In genomic region chr3:109153410-109153809, GRCm38 (mm10) we compare ENCODE assay signal across 23 mouse cellular contexts. TPM values are rescaled to one million over a fixed set of nuclear protein-coding genes. Genes with fewer than 3 reads are reported as not detected.
DNase-seq lines count a peak whose midpoint lies in the region; ATAC-seq lines count a peak whose summit lies in the region.
"Had no signal": no experiment of that assay in that cellular context is flagged by ENCODE, and none has a peak within 500 bp of the region (broad histone marks: within the 10 kb centered on the region; RNA-seq: fewer than 3 reads in every experiment).

No protein-coding gene starts in this region.

- H3K27ac ChIP-seq in forebrain, embryonic 16.5 days (ENCODE audit: low read length): no peak overlapping the region
- H3K27ac ChIP-seq: hindbrain, embryonic 10.5 days; hindbrain, embryonic 13.5 days; intestine, embryonic 15.5 days had no signal

- no peaks in the 10 kb centered on the region for H3K27me3 ChIP-seq in forebrain, embryonic 16.5 days (replicated peaks; ENCODE audit: control insufficient read depth, insufficient read depth, low read length)
- H3K27me3 ChIP-seq: CH12.LX; hindbrain, embryonic 13.5 days; intestine, embryonic 15.5 days; Patski had no signal

- no peak overlapping the region for H3K4me3 ChIP-seq in forebrain, embryonic 16.5 days (replicated peaks; ENCODE audit: low read length)
- H3K4me3 ChIP-seq: hindbrain, embryonic 10.5 days; hindbrain, embryonic 13.5 days; intestine, embryonic 15.5 days had no signal

- no peak overlapping the region for H3K9ac ChIP-seq in forebrain, embryonic 16.5 days (replicated peaks; ENCODE audit: low read depth, low read length)
- H3K9ac ChIP-seq: hindbrain, embryonic 13.5 days; intestine, embryonic 15.5 days had no signal

- DNase-seq in heart, adult 11 months: peak; percentile 24
- no peak for DNase-seq in heart, postnatal 25 days (ENCODE audit: low spot score)
- no peak for DNase-seq in cerebellum, adult 18-20 months
- DNase-seq: adrenal gland, adult 2 months; adrenal gland, postnatal 14 days; B cell, adult 2 months; cerebellum, adult 11-12 months; cerebellum, adult 9-10 months; cerebellum, postnatal 14 days; gastrocnemius, postnatal 25 days; heart, postnatal 36 days had no signal

- WGBS in forebrain, embryonic 16.5 days: 95% methylated on average over 6 of the region's 6 CpGs

- H3K36me3 ChIP-seq in forebrain, embryonic 16.5 days (ENCODE audit: control insufficient read depth, insufficient read depth): no peaks in the 10 kb centered on the region
- H3K36me3 ChIP-seq: G1E; hindbrain, embryonic 13.5 days; intestine, embryonic 15.5 days had no signal

- H3K4me1 ChIP-seq in forebrain, embryonic 16.5 days (replicated peaks; ENCODE audit: control insufficient read depth, insufficient read depth, low read length): 0 out of 2 replicates have a peak, but pooled peaks cover 3% of the 10 kb centered on the region
- H3K4me1 ChIP-seq: hindbrain, embryonic 10.5 days; hindbrain, embryonic 13.5 days; intestine, embryonic 15.5 days had no signal

- no peaks in the 10 kb centered on the region for H3K9me3 ChIP-seq in forebrain, embryonic 16.5 days (ENCODE audit: control insufficient read depth, low read length)
- H3K9me3 ChIP-seq: hindbrain, embryonic 10.5 days; hindbrain, embryonic 13.5 days; intestine, embryonic 15.5 days had no signal

- intact Hi-C loops in heart, postnatal 25 days (cut with DNase I): no loop called here

- no peak overlapping the region for H3K4me2 ChIP-seq in forebrain, embryonic 16.5 days (ENCODE audit: low read length)
- H3K4me2 ChIP-seq: heart, embryonic 11.5 days; hindbrain, embryonic 13.5 days; intestine, embryonic 15.5 days had no signal

- peak; percentile 75 for ATAC-seq in megakaryocyte progenitor cell, adult 5-6 weeks (replicated peaks; ENCODE audit: poor library complexity)
- ATAC-seq in neutrophil, adult 5-6 weeks (ENCODE audit: extremely low read depth, insufficient number of reproducible peaks, low FRiP score, poor library complexity, severe bottlenecking): 0 out of 2 replicates have a peak, but pooled peaks have one; percentile 19
- no peak for ATAC-seq in forebrain, embryonic 16.5 days
- ATAC-seq: forebrain, embryonic 14.5 days; hindbrain, embryonic 16.5 days; intestine, embryonic 15.5 days; Patski had no signal

RNA-seq across cellular contexts. Expression of gene Slc25a24, which starts 30.5 kb away (rescaled TPM):
- 1 to 10 TPM; 6.1 to 6.7 TPM for total RNA-seq in heart, postnatal 25 days (2021)
- 16.1 and 19.0 TPM in 2 replicates for total RNA-seq in megakaryocyte progenitor cell, adult 5-6 weeks (2015)
- 15.5 and 17.2 TPM in 2 replicates for total RNA-seq in megakaryocyte progenitor cell, adult 5-6 weeks (2017)
- 17.8 and 20.9 TPM in 2 replicates for total RNA-seq in neutrophil, adult 5-6 weeks (2017)
- 4.3 and 6.1 TPM in 2 replicates for polyA plus RNA-seq in forebrain, embryonic 16.5 days (2015; fragmentation: Nextera tagmentation; extraction: Ambion mirVana)
- polyA plus RNA-seq: G1E had no signal
